Mouse (Mus musculus): Measurements from ENCODE around the gene Kcnmb1.
A peak's percentile ranks its signal among the peaks of the same experiment; 100 is the strongest.

The Kcnmb1 gene

GRCm38 (mm10) chr11:34002593-34002965 is 39.8 kb downstream of the Kcnmb1 start:
- DNase-seq: no peak

DNA sequence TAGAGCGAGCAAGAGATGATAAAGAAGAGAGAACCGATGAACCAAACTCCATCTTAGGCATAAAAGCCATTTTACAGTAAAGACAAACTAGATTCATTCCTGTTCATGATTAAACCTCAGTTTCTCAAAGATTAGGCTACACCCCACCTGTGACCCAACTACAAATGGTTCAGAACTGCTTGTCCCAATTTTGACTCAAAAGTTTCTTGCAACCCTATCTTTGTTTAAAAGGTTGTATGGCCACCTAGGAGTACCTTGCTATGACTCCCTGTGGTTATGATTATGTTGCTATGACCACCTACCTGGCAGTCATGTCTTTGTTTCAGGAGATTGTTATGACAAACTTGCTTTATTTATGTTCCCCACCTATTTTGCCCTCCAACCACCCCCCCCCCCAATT is 44.8 kb downstream of the Kcnmb1 start:
- DNase-seq: no peak

DNA sequence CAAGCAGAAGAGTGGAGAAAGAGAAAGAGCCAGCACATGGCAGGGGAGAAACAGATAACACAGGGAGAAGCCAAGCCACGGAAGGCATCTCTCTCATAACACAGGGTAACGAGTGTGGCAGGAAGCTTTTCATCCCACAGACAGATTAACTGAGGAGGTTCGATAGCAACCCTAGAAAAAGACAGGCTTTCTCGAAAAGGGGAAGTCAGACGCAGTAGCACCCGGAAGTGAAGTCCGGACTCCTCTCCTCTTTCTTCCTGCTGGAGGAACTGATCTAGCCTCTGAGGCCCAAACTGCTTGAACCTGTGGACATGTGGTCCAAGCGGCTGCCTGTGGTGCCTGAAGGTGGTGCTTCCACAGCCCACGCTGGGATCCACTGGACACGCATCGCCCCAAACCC is 45.4 kb downstream of the Kcnmb1 start:
- DNase-seq: no peak

- DNase-seq: peak; percentile 12
These were observed 45.9 kb downstream of the Kcnmb1 start for GRCm38 (mm10) chr11:34008702-34009101.

GRCm38 (mm10) chr11:34009316-34010087 is 46.7 kb downstream of the Kcnmb1 start:
- no peak for DNase-seq

- DNase-seq: no peak
These were observed 47.5 kb downstream of the Kcnmb1 start for GRCm38 (mm10) chr11:34010133-34010858.

DNA sequence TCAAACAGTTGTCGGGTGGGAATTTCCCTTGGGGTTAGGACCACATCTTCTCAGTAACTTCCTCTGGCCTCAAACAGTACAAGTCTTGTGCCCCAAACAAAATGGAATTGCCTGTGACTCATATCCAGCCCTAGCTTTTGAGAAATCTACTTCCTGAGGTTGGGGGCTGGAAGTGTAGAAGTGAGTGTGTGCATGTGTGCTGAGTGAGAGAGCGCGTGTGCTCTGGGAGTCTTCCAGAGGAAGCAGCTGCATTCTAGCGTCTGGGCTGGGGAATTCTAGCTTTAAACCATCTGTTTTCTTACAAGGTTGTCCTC is 48.0 kb downstream of the Kcnmb1 start:
- no peak for DNase-seq

GRCm38 (mm10) chr11:34012007-34012652 is 49.3 kb downstream of the Kcnmb1 start:
- DNase-seq: no peak
